Mouse (Mus musculus) forebrain, embryonic 11.5 days (tissue): ENCODE data around the gene Tnik. TPM values are rescaled to one million over a fixed set of nuclear protein-coding genes. Genes with fewer than 3 reads are reported as not detected.

ENCODE experiments used
- ATAC-seq: fragments of 200-750 bp; cut with Nextera tagmentation; replicated peaks from 2 replicates; pipeline ENCODE4 v1.8.0; 2017; ENCODE audit warnings: moderate TSS enrichment; ENCODE audit not compliant: low FRiP score
- DNase-seq: peaks from one replicate; pipeline ENCODE4 v3.0.0-alpha.2; 2017; ENCODE audit warnings: low spot score
- H3K27ac ChIP-seq: fragments of 300-500 bp; sonication (generic); 2 replicates; pipeline ENCODE4 v1.5.1; 2014; ENCODE audit warnings: low read depth, low read length
- H3K27me3 ChIP-seq: fragments of 300-500 bp; sonication (generic); 2 replicates; pipeline ENCODE4 v1.6.1; 2014; ENCODE audit warnings: mild to moderate bottlenecking, low read length, mixed read lengths; ENCODE audit not compliant: control insufficient read depth, insufficient read depth
- H3K36me3 ChIP-seq: fragments of 300-500 bp; sonication (generic); 2 replicates; pipeline ENCODE4 v1.6.1; 2014; ENCODE audit warnings: mild to moderate bottlenecking, low read length, moderate library complexity, mixed read lengths; ENCODE audit not compliant: control insufficient read depth, insufficient read depth
- H3K4me1 ChIP-seq: fragments of 300-500 bp; sonication (generic); replicated peaks from 2 replicates; pipeline ENCODE4 v1.6.1; 2014; ENCODE audit warnings: low read length, mixed read lengths; ENCODE audit not compliant: control insufficient read depth, insufficient read depth
- H3K4me2 ChIP-seq: fragments of 300-500 bp; sonication (generic); 2 replicates; pipeline ENCODE4 v1.6.1; 2014; ENCODE audit warnings: low read depth, mild to moderate bottlenecking, low read length, moderate library complexity, mixed read lengths; ENCODE audit not compliant: severe bottlenecking
- H3K4me3 ChIP-seq: fragments of 300-500 bp; sonication (generic); 2 replicates; pipeline ENCODE4 v1.5.1; 2014; ENCODE audit warnings: low read depth, low read length
- H3K9ac ChIP-seq: fragments of 300-500 bp; sonication (generic); 2 replicates; pipeline ENCODE4 v1.6.1; 2014; ENCODE audit warnings: low read length
- H3K9me3 ChIP-seq: fragments of 300-500 bp; sonication (generic); 2 replicates; pipeline ENCODE4 v1.6.1; 2016; ENCODE audit warnings: low read length, mixed read lengths; ENCODE audit not compliant: control insufficient read depth
- WGBS: fragments of 180-500 bp; shearing (Covaris S2); extraction: QIAGEN DNeasy Blood & Tissue Kit; methylation state at CpG from one replicate; pipeline ENCODE4 v1.1.7; 2014; 5-methylcytosine and 5-hydroxymethylcytosine counted together
- polyA plus RNA-seq: library from polyadenylated mRNA; unstranded; fragments of >200 nt; fragmentation: Nextera tagmentation; extraction: Ambion mirVana; gene quantifications from 2 replicates; pipeline ENCODE4 v1.2.1, GENCODE M21; 2014

Gene Tnik
- polyA plus RNA-seq, 1 experiment from 2014 or later: 21.7 TPM

DNA sequence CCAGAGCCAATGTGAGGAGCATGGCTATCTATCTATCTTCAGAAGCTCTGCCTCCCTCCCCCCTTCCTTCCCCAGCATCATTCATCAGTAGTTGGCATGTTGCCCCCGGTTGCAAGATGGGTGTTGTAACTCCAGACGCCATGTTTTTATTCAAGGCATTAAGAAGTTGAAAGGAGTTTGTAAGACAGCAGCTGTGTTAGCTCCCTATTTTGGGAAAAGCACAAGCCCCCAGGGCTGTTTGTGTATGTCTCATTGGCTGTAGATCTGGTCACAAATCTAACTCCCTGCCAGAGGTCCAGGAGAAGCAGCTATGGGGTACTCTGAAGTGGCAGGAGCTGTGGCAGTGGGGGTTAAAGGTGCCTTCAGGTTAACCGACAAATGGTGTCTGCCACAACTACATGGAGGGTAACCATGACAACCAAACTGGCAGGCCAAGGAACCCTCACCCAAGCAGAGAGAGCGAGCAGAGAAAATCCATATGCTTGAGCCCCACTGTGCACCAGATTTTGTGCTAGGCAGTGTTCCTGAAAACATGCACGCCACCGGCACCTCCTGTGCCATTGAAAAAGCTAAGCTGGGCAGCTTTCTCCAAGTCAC is 287.6 kb downstream of the Tnik start:
- no peak overlapping the region for H3K4me2 ChIP-seq
- no peaks in the 10 kb centered on the region for H3K36me3 ChIP-seq
- H3K27ac ChIP-seq: no peak overlapping the region
- ATAC-seq (no peak), DNase-seq (no peak)
- no peak overlapping the region for H3K9ac ChIP-seq
- no peaks in the 10 kb centered on the region; the same call in 1 of the 2 replicates for H3K4me1 ChIP-seq
- WGBS: 53% methylated on average over 6 of the region's 6 CpGs
- no peaks in the 10 kb centered on the region for H3K27me3 ChIP-seq
- H3K9me3 ChIP-seq: no peaks in the 10 kb centered on the region
- H3K4me3 ChIP-seq: no peak overlapping the region

DNA sequence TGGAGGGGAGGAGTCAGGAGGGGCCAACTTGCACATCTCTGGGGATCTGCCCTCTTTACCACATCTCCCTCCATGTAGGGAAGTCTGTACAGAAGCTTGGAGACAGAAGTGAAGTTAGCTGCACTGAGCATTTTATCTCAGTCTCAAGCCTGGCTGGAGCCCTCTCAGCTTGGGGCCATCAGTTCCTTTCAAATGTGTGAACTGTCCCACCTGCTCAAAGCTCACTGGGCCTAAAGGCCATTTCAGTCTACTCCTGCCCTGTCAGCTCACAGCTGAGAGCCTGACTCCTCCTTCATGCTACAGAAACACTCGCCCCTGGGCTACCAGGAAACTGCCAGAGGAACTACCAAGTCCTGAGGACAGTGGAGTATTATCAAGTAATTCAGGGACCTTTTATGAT is 288.7 kb downstream of the Tnik start:
- no peaks in the 10 kb centered on the region; the same call in 1 of the 2 replicates for H3K4me1 ChIP-seq
- no peaks in the 10 kb centered on the region for H3K27me3 ChIP-seq
- no peak overlapping the region for H3K9ac ChIP-seq
- H3K4me3 ChIP-seq: no peak overlapping the region
- H3K4me2 ChIP-seq: no peak overlapping the region
- DNase-seq: no peak
- H3K36me3 ChIP-seq: no peaks in the 10 kb centered on the region
- WGBS: 83% methylated on average over 1 of the region's 1 CpGs
- H3K9me3 ChIP-seq: no peaks in the 10 kb centered on the region
- no peak for ATAC-seq
- no peak overlapping the region for H3K27ac ChIP-seq

DNA sequence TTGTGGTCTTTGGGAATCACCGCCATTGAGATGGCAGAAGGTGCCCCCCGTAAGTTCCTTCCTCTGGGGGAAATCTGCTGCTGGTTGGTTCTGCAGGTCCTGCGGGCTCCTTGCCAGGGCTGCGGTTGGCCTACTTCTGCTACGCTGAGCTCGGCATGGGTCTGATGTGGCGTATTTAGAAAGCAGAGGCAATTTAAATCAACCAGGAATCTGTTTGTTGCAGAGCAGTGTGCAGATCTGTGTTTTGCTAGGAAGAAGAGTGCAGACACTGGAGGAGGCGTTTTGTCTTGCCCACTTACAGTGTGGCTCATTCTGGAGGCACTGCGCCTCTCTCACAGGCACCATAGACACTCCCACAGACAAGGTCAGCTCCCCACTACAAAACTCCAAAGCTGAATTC is 291.9 kb downstream of the Tnik start:
- H3K4me1 ChIP-seq: no peaks in the 10 kb centered on the region; the same call in 1 of the 2 replicates
- H3K4me2 ChIP-seq: no peak overlapping the region
- no peaks in the 10 kb centered on the region for H3K36me3 ChIP-seq
- no peaks in the 10 kb centered on the region for H3K27me3 ChIP-seq
- WGBS: 88% methylated on average over 9 of the region's 9 CpGs
- DNase-seq: no peak
- H3K9ac ChIP-seq: no peak overlapping the region
- no peaks in the 10 kb centered on the region for H3K9me3 ChIP-seq
- no peak for ATAC-seq
- no peak overlapping the region for H3K4me3 ChIP-seq
- H3K27ac ChIP-seq: no peak overlapping the region

DNA sequence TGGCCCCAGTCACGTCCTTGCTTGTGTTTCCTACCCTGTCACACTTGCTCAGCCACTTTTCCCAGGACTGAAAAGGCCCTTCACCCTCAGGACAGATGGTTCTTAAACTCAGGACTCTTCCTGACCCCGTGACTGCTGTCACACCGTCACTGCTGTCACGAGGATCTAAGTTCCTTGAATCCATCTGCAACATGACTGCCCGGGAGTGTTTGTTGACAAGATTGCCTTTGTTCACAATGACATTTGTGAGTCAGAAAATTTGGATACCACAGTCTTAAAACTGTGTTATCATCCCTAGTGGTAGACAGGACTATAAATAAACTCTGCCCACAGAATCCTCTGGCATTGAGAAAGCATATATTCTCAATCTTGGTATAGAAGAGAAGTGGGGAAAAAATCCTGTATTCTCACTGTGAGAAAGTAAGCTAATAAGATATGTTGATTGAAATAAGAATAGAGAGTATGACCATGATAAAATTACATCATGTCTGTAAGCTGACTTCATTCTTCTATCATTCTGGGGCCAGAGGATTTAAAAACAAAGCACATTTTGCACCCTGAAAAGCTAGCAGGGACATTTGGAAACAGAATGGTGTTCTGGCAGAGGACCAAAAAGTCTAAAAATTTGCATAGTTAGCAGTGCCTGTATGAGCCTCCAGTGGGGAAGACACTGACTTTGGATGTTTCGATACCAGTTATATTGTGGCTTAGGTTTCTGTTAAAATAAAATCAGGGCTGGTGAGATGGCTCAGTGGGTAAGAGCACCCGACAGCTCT is 293.0 kb downstream of the Tnik start:
- Histone ChIP-seq H3K4me2 (no peak overlapping the region), H3K4me3 (no peak overlapping the region), H3K36me3 (no peaks in the 10 kb centered on the region), H3K9ac (no peak overlapping the region), H3K9me3 (no peaks in the 10 kb centered on the region), H3K27me3 (no peaks in the 10 kb centered on the region), H3K27ac (no peak overlapping the region), H3K4me1 (no peaks in the 10 kb centered on the region)
- ATAC-seq (no peak), DNase-seq (no peak)
- WGBS: 82% methylated on average over 7 of the region's 7 CpGs

DNA sequence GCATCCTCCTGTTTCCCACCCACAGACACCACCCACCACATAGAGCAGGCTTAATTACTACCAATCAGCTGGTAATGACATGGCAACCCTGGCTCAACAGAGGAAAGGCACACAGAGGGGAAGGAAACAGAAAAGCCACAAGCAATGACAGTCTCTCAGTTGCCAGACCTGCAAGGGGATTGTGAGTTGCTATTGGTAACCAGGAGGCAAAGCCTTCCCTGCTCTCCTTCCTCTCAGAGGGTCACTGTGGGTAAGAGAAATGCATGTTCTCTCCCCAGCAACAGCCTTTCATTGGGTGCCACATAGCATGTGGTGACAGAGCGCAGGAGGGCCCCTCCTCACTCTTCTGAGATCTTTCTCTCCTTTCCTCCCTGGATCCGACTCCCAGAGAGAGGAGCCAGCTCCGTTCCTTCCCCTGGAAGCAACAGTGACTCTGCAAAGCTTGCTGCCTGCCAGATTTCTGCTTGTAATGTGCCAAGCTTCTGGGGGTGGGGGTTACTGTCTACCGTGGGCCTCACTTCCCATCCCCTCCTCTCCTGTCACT is 295.4 kb downstream of the Tnik start:
- no peak for ATAC-seq
- Histone ChIP-seq H3K4me2 (no peak overlapping the region), H3K27ac (no peak overlapping the region), H3K4me3 (no peak overlapping the region), H3K9ac (no peak overlapping the region), H3K27me3 (no peaks in the 10 kb centered on the region), H3K4me1 (no peaks in the 10 kb centered on the region), H3K9me3 (no peaks in the 10 kb centered on the region), H3K36me3 (no peaks in the 10 kb centered on the region)
- WGBS: 82% methylated on average over 4 of the region's 4 CpGs
- no peak for DNase-seq

DNA sequence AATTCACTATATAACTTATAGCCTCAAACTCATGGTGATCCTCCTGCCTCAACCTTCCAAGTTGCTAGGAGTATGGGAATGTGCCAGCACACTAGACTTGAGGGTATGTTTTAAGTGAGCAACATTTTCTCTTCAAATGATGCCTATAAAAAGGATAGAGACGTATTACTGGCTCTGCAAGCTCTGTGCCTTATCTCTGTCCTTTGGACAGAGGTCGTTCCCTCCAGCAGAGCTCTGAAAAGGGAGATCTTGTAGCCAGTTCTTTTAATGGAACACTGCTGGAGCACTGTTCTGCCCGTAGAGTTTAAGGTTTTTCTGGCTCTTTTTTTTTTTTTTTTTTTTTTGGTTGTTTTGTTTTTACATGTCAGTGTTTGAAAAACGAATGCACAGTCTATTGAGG is 298.4 kb downstream of the Tnik start:
- Histone ChIP-seq H3K27ac (no peak overlapping the region), H3K4me2 (no peak overlapping the region), H3K4me3 (no peak overlapping the region), H3K27me3 (no peaks in the 10 kb centered on the region), H3K36me3 (no peaks in the 10 kb centered on the region), H3K4me1 (no peaks in the 10 kb centered on the region), H3K9me3 (no peaks in the 10 kb centered on the region), H3K9ac (no peak overlapping the region)
- WGBS: 79% methylated on average over 4 of the region's 4 CpGs
- no peak for DNase-seq
- no peak for ATAC-seq

DNA sequence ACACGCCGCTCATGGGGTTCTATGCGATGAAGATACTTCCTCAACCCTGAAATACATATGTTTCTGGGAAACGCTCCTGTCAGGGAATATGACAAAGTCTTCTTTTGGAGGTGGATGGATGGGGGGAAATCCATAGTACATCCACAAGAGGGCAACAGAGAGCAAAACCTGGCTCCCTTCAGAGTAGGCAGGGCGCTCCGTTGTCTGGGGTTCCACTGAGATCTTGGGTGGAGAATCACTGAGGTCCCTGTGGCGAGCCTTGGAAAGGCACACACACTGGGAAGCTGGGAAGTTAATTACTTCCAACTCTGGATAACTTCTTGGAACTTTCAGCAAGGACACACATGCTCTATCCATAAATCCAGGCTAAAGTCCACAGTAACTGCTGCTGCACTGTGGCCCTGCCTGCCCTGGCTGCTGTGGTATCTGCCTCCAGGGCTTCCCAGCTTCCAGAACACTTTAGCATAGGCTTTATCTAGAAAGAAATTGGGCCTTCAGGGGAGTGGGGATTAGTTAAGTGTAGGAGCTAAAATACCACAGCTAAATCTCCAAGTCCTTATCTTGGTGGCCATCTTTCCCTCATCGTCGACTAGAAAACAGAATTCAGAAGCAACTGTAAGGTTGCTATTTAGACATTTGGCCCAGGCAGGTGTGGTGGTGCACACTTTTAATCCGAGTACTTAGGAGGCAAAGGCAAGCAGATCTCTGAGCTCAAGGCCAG is 299.8 kb downstream of the Tnik start:
- DNase-seq: no peak
- Histone ChIP-seq H3K9me3 (no peaks in the 10 kb centered on the region), H3K36me3 (no peaks in the 10 kb centered on the region), H3K4me1 (no peaks in the 10 kb centered on the region), H3K4me2 (no peak overlapping the region), H3K9ac (no peak overlapping the region), H3K4me3 (no peak overlapping the region), H3K27ac (no peak overlapping the region), H3K27me3 (no peaks in the 10 kb centered on the region)
- 74% methylated on average over 10 of the region's 10 CpGs for WGBS
- no peak; the same call in 1 of the 2 replicates for ATAC-seq

DNA sequence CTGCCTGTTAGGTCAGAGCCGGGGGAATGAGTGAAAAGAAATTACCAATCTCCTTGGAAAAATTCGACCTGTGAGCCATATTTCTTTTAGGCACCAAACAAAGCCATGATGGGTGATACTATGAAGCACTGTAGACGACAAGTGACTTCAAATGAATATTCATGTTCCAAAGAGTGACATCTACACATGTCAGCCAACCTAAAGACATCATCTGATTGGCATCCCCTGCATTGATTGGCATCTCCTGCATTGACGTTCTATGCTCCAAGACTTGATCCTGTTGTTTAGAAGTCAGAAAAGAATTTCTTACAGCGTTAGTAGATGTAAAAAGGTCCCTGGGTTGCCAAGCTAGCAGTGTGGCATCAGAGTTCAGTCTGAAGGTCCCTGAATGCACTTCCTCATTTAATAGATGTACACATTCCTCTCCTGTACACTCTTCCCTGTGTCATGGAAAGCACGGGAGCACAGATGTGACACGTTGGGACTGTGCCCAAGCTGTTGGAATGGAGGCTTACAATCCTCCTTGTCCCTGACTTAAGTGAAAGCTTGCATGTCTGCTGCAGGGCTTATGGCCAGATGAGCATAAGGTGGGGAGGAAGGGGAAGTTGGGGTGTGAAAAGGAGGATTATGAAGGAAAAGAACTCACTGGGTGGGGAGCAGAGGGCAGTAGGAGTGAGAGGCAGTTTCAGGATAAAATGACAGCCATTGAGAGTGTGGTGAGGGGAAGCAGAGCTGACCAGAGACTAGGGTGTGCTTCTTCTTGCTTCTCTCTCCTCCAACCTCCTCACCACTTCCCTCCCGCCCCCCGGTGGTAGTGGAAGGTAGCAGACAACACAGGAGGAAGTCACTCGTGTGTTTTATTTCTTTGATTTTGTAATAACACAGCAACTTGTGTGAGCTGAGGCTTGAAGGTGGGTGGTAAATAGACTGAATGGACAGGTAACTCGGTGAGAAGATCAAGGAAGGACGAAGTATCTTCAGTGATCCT is 301.6 kb downstream of the Tnik start:
- H3K4me1 ChIP-seq: no peaks in the 10 kb centered on the region
- no peak overlapping the region for H3K27ac ChIP-seq
- H3K4me2 ChIP-seq: no peak overlapping the region
- no peaks in the 10 kb centered on the region for H3K36me3 ChIP-seq
- no peak overlapping the region for H3K9ac ChIP-seq
- ATAC-seq (no peak), DNase-seq (no peak)
- H3K9me3 ChIP-seq: no peaks in the 10 kb centered on the region
- 75% methylated on average over 12 of the region's 12 CpGs for WGBS
- H3K4me3 ChIP-seq: no peak overlapping the region
- H3K27me3 ChIP-seq: no peaks in the 10 kb centered on the region
